Mouse (Mus musculus): Measurements from ENCODE around the gene Olfr1102.

Gene Olfr1102

DNA sequence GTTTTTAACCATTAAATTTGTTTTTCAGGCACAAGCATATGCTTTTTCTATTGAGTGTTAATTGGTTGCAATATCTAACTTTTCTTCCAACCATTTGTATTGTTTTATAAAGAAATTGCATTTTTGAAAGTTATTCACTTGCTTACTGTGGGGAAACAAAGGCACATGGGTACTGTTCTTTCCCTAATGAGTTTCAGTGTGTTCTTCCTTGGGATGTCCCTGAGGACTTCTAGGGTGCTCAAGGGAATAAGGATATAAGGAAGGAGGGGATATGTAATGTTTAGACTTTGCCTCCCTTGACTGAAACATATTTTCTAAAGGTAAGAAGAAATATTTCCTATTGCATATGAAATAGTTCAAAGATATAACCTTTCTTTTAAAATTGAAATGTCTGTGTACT is at the start of gene Olfr1102:
Gene Olfr1102, plus strand, starts transcription at position 301 of the 400 bp plus-strand sequence.
- no peak for DNase-seq

DNA sequence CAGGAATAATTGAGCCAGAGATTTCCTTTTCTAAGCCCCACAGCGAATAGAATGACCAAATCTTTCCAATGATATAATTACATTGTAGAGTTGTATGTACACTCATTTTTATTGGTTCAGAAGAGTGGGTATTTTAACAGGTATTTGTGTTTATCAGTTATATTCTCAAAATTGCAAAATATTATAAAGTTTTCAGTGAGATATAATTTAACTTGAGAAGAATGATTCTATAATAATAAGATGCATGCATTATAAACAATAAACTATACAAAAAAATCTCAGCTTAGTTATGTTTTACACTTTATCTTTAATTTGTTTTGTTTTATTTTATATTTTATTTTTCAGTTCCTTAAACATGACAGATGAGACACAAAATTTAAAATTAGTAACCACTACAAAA is 37.6 kb upstream of the Olfr1102 start, which contains the start of gene Olfr1099:
Gene Olfr1099, minus strand, starts transcription at position 101 of the 400 bp plus-strand sequence.
- no peak for DNase-seq

DNA sequence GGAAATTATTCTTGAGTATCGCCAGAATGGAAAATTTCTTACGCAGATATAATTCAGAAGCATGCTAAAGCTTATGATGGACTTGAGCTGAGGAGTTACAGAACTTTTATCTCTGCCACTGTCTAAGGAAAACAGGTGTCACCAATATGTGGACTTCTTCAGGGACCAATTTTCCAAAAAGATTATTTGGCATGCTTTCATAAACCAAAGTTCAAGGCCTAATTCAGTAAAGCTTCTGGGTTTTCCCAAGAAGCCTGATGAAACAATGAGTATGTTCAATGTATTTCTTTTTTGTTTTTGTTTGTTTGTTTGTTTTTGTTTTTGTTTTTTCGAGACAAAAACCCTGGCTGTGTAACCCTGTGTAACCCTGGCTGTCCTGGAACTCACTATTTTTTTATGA is 18.3 kb upstream of the Olfr1102 start, which contains the start of gene Olfr1100:
Gene Olfr1100, minus strand, starts transcription at position 101 of the 400 bp plus-strand sequence.
- no peak for DNase-seq

DNA sequence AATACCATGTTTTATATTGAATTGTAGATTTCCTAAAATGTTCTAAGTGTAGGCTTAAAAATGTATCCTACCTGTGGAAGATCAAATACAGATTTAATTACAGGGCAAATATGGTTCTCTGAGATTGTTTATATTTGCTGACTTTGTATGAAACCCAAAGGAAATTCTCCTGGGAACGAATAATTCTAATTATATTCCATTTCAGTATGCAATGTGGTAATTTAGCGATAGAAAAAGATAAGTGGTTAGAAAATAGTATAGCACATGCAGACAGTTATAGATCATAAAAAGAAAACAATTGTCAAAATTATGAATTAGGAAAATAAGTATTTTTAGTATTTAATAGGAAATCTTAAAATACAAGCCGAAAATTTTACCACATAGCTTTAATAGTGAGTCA is 7.1 kb upstream of the Olfr1102 start, which contains the start of gene Olfr1101:
Gene Olfr1101, minus strand, starts transcription at position 101 of the 400 bp plus-strand sequence.
- DNase-seq, result no peak

DNA sequence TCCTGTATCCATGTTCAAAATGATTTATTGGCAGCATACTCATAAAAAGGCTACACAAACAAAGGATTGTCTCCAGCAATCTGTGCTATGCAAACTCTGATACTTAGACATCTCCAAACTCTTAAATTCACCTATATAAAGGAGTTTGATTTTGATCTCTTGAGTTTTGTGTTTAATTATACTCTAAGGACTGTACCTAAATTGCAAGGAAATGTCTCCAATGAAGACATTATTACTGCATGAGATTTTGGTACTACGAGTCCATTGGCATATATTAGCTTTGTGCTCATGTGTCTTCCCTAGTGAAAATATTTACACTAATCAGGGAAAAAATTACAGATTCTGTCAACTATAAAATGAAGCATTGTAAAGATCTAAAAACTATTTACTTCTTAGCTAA is 28.8 kb downstream of the Olfr1102 start, which contains the start of gene Olfr1104:
Gene Olfr1104, minus strand, starts transcription at position 101 of the 400 bp plus-strand sequence.
- DNase-seq, result no peak

DNA sequence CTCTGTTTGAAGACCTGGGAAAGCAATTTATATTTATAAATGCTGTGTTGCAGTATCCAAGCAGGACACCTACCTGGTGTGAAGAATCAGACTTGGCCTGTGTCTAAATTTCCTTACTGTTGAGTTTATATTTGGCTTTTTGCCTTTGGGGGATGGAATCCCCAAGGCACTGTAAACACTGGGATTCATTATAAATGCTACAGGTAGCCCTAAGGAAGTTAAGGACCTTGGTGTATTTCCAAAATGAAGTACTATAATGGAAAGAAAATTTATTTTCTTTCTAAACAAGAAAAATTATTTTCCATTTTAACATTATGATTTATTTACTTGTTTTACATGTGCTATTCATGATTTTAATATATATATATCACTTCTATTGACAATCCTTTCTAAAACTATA is 38.2 kb downstream of the Olfr1102 start, which contains the start of gene Olfr1105:
Gene Olfr1105, minus strand, starts transcription at position 101 of the 400 bp plus-strand sequence.
- no peak for DNase-seq

DNA sequence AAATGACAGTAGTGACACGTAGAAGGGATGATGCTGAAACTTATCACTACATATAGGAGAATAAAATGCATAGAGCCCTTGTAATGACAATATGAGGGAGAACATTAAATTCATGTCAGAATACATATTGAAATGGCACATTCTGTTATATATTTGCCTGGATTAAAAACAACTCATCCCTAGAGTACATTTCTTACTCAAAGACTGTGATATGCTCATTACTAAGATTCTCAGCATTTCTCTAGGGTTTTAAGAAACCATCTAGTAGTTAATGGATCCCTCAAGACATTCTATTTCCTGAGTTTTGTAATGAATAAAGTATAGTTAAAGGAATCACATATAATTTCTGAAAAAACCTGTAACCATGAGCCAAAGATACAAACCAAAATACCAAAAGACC is 54.0 kb downstream of the Olfr1102 start, which contains the start of gene Olfr1106:
Gene Olfr1106, minus strand, starts transcription at position 101 of the 400 bp plus-strand sequence.
- DNase-seq, result no peak
